Mouse (Mus musculus) retina, embryonic 14.5 days (tissue): ENCODE measurements around the gene Lmx1b.
A peak's percentile ranks its signal among the peaks of the same experiment; 100 is the strongest.

Source experiments
- DNase-seq: peaks from one replicate; pipeline ENCODE4 v3.0.0-alpha.2; 2015; ENCODE audit warnings: low spot score

Gene Lmx1b

GRCm38 (mm10) chr2:33643721-33644713 is 3.7 kb upstream of the Lmx1b start:
- DNase-seq, result no peak

- DNase-seq, result peak; percentile 91
These were observed 2.5 kb upstream of the Lmx1b start for GRCm38 (mm10) chr2:33642650-33643458.

GRCm38 (mm10) chr2:33641859-33642571 is 1.7 kb upstream of the Lmx1b start:
- DNase-seq, result no peak

DNA sequence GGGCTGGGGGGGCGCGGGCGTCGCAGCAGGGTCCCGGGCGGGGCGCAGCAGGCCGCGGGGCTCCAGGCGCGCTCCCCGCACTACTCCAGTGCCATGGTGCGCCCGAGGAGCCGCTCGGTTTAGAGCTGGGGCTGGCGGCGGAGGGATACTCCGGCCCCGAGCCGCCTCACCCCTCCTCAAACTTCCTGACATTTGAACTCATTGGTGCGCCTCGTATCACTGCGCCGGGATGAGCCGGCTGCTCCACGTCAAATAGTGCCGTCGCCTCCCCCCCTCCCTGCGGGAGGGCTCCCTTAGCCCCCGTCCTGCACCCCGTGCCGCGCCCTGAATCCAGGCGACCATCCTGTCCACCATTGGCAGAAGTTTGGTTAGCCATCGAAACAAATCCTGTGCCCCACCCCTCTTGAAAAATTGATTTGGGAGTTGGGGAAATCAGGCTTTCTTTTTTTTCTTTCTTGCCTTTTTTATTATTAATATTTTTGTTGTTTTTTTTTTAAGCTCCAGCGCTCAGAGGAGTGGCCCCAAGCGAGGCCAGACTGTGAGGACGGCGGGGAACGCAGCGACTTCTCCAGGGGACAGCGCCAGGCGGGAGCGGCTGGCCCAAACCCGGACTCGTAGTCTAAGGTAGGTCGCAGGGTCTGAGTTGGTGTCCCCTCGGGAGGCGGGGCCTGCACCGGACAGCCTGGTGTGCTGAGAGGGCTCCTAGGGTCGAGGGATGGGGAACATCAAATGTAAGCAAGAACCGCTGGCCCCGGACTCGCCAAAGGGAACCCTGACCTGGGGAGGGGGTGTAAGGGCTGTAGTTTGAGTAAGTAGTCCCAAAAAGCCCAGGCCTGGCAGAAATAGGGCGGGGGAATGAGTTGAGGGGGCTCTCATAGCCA is 907 bp upstream of the Lmx1b start:
- peak; percentile 77 for DNase-seq

DNA sequence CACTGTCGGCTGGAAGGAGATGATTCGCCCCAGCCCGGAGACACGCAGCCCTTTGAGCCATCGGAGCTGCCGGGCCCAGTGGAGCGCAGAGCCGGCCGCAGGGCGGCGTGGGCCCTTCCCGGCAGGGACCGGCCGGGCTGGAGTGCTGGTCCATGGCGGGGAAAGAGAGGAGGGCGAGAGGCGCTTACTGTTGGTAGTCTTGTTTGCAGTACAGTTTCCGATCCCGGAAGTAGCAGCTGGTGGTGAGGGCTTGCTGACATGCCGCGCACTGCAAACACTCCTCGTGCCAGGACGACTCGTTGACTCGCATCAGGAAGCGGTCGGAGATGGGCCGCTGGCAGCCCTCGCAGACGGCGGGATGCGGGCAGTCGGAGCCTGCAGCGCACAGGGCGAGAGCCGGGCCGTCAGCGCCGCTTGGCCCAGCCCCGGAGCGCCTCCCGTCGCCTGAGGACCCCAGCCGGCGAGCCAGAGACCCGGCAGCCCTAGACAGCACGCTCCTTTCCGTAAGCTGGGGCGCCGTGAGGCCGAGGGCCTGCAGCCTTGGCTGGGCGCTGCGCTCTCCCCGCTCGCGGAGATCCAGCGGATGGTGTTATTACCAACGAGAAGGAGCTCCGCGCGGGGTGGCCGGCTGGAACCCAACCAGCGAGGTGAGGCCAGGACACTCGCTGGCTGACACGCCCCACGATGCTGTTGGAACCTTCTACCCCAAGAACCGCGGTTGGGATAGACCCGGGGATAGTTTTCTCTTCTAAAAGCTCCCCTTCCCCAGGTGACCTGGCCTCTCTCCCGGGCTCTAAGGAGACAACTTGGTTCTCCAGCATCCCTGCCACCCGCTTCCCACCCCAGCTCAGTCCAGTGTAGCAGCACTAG is 775 bp downstream of the Lmx1b start:
- peak; percentile 55 for DNase-seq

GRCm38 (mm10) chr2:33638141-33638733 is 2.1 kb downstream of the Lmx1b start:
- DNase-seq, result peak; percentile 32

- DNase-seq, result peak; percentile 25
These were observed 3.0 kb downstream of the Lmx1b start for GRCm38 (mm10) chr2:33637288-33637687.

GRCm38 (mm10) chr2:33636628-33637188 is 3.6 kb downstream of the Lmx1b start:
- DNase-seq, result peak; percentile 43

- DNase-seq, result peak; percentile 33
These were observed 4.2 kb downstream of the Lmx1b start for GRCm38 (mm10) chr2:33636117-33636521.

DNA sequence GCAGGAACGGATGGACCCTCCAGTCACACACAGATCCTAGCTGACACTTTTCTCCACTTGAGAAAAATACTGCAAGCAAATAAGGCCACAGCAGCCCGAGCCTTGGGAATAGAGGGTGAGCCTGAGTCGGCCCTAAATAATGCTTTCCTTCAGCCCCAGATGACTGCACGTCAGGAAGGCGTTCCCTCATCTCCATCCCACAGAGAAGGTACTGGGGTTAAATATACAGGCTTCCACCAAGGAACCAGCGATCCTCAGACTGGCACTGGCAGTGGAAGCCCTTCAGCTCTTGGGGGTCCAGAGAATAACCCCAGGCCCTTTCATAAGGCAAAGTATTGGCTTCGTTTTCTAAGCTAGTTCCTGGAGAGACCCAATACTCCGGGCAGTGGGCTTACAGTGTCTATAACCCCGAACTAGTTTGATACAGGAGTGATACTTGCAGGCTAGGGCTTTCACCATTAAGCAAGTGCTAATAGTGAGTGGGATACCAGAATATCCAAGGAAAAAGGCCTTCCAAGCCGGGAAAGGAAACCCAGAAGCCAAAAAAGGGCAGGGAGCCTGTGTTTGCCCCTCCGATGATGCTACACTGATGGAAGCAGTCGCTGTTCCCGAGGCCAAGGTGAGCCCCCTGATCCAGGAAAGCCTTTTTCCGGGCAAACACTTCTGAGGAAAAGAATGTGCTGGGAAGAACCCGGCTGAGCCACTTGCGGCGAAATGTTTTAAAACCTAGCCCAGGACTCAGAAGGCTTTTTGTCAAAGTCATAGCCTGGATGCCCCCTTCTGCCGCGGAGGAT is 4.8 kb downstream of the Lmx1b start:
- DNase-seq, result peak; percentile 18

- no peak for DNase-seq
These were observed 5.7 kb downstream of the Lmx1b start for GRCm38 (mm10) chr2:33634481-33635090.

DNA sequence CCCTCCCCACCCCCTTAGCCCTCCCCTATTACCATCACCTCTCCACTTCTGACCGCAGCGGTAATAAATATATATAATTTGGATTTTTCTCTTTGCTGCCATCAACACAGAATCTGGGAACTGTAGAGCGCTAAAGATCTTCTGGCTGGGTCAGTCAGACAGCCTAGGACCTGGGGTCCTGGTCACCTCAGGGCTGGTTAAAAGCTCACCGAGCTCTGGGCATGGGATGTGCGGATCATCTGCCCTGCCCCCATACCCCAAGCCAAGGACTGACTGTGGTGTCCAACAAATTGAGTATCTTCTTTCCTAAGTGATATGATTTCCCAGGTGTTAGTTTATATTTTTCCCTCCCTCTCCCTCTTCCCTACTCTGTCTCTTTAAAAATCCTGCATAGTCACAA is 6.4 kb downstream of the Lmx1b start:
- DNase-seq, result no peak

DNA sequence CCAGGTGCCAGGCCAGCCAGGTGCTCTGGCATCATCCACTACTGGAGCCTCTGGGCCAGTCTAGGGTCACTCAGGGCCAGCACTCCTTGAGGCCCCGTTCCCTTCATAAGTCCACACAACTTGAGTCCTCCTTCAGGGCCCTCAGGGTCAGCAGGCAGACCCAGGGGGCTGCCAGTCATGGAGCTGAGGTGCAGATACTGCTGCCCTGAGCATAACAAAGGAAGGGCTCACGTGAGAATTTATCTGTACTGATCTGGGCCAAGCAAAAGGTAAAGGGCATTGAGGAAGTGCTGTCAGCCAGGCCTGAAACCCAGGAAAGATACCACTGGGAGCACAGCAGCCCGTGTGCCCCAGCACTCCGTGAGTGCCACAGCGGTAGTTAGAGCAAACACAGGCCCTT is 7.1 kb downstream of the Lmx1b start:
- no peak for DNase-seq

GRCm38 (mm10) chr2:33632551-33633059 is 7.7 kb downstream of the Lmx1b start:
- no peak for DNase-seq

DNA sequence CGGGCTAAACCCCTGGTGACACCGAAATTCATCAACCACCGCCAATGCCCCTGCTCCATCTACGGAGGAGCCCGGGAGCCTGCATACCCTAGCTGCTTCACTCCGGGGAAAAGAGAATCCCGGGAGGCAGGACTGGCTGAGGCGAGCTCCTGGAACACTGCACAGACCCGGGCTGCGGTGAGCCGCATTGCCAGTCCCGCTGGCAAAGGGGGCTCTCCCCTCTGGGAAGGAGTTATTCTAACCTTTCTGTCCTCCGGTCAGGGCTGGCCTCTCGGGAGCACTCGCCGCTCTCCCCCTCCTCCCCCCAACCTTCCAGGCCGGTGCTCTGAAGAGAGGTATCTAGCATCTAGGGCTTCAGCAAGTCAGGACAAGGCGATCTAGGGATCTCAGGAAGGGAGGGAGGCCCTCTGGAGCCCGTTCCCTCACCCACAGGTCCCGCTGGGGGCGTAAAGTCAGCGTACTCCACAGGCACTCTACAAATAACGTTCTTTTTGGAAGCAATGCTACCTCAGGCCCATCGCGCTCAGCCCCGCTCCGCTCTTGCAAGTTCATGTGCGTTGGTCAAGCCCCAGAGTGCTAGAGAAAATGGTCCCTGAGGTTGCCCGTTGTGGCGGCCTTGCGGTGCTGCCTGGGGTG is 8.5 kb downstream of the Lmx1b start:
- peak; percentile 18 for DNase-seq

DNA sequence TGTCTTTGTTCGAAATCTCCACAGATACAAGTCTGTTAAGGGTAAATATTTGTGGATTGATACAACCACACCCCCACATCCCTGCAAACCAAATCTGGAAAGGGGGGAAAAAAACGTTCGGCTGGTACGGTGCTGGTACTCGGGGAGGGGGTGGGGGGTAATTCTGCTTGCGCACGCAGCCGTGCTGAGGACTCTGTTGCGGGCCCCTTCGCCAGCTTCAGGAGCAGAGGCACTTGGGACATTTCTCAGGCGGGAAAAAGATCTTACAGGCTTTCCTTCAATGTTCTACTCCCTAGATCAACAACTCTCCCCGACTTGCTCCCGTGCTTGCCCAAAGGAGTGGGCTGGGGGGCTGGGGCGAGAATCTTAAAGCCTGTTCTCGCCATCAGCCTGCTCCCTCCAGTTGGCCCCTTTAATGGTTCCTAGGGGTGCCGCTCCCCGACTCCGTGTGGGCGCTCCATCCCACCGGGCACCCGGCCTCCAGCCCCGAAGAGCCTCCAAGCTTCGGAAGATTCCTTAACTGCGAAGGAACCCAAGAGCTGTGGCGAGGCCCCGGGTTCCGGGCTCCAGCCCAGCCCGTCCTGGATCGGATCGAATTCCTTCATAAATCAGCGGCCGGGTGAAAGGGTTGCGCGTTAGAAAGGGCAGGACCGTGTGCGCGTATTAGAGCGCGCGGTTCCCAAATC is 9.1 kb downstream of the Lmx1b start:
- no peak for DNase-seq
